In the genomic region with DNA sequence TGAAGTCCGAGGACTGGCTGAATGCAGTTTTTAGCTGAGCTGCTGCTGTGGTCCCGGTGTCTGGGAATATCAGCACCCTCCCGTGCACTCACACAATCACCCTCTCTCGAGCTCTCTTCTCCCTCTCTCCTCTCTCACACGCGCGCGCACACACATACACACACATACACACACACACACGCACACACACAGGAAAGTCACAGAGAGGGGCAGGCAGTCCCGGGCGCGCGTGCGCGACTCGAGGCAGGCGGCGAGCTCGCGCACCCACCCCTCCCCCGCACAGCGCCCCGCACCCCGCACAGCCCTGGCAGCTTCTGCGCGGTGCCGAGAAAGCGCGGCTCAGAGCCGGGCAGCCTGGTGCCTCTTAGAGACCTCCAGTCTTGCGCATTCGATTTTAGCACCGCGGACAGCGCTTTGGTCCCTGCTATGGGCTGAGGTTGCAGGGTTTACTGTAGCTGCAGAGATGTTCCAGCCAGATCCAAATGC, we compare ENCODE assay signal across 8 mouse cellular contexts. TPM values are rescaled to one million over a fixed set of nuclear protein-coding genes. Genes with fewer than 3 reads are reported as not detected.
A peak's percentile ranks its signal among the peaks of the same experiment; 100 is the strongest.
DNase-seq lines count a peak whose midpoint lies in the region; ATAC-seq lines count a peak whose summit lies in the region.

A gene (minus strand): TSS at position 240 of the 486 bp plus-strand sequence.

- H3K36me3 ChIP-seq in hindbrain, embryonic 14.5 days (replicated peaks; ENCODE audit: control insufficient read depth, insufficient read depth), result no peaks in the 10 kb centered on the region

- no peaks in the 10 kb centered on the region for H3K27me3 ChIP-seq in hindbrain, embryonic 14.5 days (ENCODE audit: control insufficient read depth, insufficient read depth, low read length)

- peak within 1 kb of the TSS; percentile 88 for H3K9ac ChIP-seq in hindbrain, embryonic 14.5 days

- peak; percentile 85 for DNase-seq in R1 (ENCODE audit: low read depth, low spot score)
- peak; percentile 87 for DNase-seq in cerebellum, adult 8-10 months
- peak; percentile 90 for DNase-seq in hindbrain, embryonic 14.5 days (ENCODE audit: low spot score)
- peak; percentile 90 to 91 for DNase-seq in layer of hippocampus, postnatal 36 days
- DNase-seq in right cerebral cortex, postnatal 36 days (ENCODE audit: low spot score in 2 of 2), result peak; percentile 90 to 92

- H3K9me3 ChIP-seq in hindbrain, embryonic 14.5 days (ENCODE audit: control insufficient read depth, low read length), result no peaks in the 10 kb centered on the region

- H3K4me3 ChIP-seq in hindbrain, embryonic 14.5 days (replicated peaks; ENCODE audit: low read length), result peak within 1 kb of the TSS; percentile 73

- peak within 1 kb of the TSS; percentile 95 for H3K27ac ChIP-seq in hindbrain, embryonic 14.5 days

- peak within 1 kb of the TSS; percentile 64 for H3K4me2 ChIP-seq in hindbrain, embryonic 14.5 days (replicated peaks)

- peaks cover 19% of the 10 kb centered on the region for H3K4me1 ChIP-seq in hindbrain, embryonic 14.5 days (replicated peaks; ENCODE audit: control insufficient read depth, insufficient read depth, low read length)

- WGBS in hindbrain, embryonic 14.5 days, result under 1% methylated on average over 34 of the region's 35 CpGs

- ATAC-seq in frontal cortex, adult (ENCODE audit: low TSS enrichment), result peak; percentile 55
- peak; percentile 95 for ATAC-seq in hindbrain, embryonic 14.5 days (ENCODE audit: low FRiP score)
- ATAC-seq in megakaryocyte-erythroid progenitor cell, adult 5-6 weeks (replicated peaks; ENCODE audit: low FRiP score, low TSS enrichment, poor library complexity, severe bottlenecking), result peak; percentile 68
- no peak for ATAC-seq in erythroid progenitor cell, adult 5-6 weeks (replicated peaks; ENCODE audit: low FRiP score, poor library complexity, severe bottlenecking)

RNA-seq across cellular contexts. Expression of the gene that starts here (rescaled TPM):
- polyA plus RNA-seq in hindbrain, embryonic 14.5 days (2014; fragmentation: Nextera tagmentation; extraction: Ambion mirVana), result 165 and 186 TPM in 2 replicates
- 100 to 1,000 TPM; 669 to 720 TPM for total RNA-seq in layer of hippocampus, postnatal 36 days (2021)
- not detected in 2 replicates for total RNA-seq in megakaryocyte-erythroid progenitor cell, adult 5-6 weeks (2014; fragmentation: Nextera tagmentation)
- total RNA-seq in megakaryocyte-erythroid progenitor cell, adult 5-6 weeks (2017), result not detected in 2 replicates
- not detected in 2 replicates for total RNA-seq in erythroid progenitor cell, adult 5-6 weeks (2015; ENCODE audit: low replicate concordance)
- total RNA-seq in erythroid progenitor cell, adult 5-6 weeks (2017; ENCODE audit: low replicate concordance), result not detected in 2 replicates

Comparison
In these comparisons a context has a peak if more than half of its experiments do, and no peak if none do; other contexts are left out.
1. RNA of the gene that starts here (total RNA-seq): 669 to 720 TPM in layer of hippocampus, postnatal 36 days; not detected in megakaryocyte-erythroid progenitor cell, adult 5-6 weeks and not detected in erythroid progenitor cell, adult 5-6 weeks; every median in the first group is over 100 times any median in the second.
2. Peak in ATAC-seq in megakaryocyte-erythroid progenitor cell, adult 5-6 weeks; RNA of the gene not detected or under 1 TPM.
3. Peak in every context shown above with its lines, with median percentiles within 50 percentile points of each other: DNase-seq.